Mouse (Mus musculus): ENCODE data around the gene Tnfrsf22.
A peak's percentile ranks its signal among the peaks of the same experiment; 100 is the strongest.
"Not testable (repeated sequence)": the region's sequence is repeated elsewhere in the genome, so short reads cannot be mapped to it uniquely, and the experiment has no call there.

Tnfrsf22 gene

DNA sequence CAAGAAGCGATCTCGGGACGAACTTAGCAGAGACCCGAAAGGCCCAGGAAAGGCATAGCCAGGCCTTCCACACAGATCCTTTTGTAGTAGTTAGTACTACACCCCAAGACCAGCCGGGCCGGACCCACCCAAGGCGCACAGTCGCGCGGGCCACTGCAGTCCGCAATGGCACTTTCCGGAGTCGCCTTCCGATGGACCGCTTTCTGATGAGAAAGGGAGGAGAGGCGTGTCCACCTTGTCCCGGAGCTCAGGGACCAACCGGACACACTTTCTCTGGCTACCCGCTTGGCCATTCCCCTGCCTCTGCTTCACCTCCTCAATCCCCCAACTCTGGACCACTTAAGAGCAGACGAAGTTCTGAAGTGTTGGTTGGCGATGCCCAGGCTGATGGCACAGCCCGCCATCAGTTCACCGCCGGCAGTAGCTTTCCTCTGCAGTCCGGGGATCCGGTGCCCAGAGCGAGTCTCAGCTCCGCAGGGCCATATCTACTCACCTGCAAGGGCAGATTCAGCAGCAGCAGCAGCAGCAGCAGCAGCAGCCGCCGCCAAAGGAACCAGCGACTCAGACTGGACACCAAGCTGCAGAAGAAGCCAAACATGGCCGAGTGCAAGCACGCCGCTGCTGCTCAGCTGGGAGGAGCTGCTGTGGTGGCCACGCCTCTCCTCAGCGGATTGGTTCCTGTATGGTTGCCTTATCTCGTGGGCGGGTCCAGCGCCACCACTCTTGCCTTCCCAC lies at the start of gene Tnfrsf22:
Gene Tnfrsf22 (minus strand): TSS at position 628 of the 735 bp plus-strand sequence.
- peak; percentile 91 for DNase-seq (ENCODE audit: low read depth)

GRCm38 (mm10) chr7:143696140-143696539 lies 46.7 kb upstream of the Tnfrsf22 start:
- peak; percentile 83 for DNase-seq (ENCODE audit: low read depth)

- no peak for DNase-seq (ENCODE audit: low read depth)
Measured at GRCm38 (mm10) chr7:143694550-143694949, 45.1 kb upstream of the Tnfrsf22 start.

DNA sequence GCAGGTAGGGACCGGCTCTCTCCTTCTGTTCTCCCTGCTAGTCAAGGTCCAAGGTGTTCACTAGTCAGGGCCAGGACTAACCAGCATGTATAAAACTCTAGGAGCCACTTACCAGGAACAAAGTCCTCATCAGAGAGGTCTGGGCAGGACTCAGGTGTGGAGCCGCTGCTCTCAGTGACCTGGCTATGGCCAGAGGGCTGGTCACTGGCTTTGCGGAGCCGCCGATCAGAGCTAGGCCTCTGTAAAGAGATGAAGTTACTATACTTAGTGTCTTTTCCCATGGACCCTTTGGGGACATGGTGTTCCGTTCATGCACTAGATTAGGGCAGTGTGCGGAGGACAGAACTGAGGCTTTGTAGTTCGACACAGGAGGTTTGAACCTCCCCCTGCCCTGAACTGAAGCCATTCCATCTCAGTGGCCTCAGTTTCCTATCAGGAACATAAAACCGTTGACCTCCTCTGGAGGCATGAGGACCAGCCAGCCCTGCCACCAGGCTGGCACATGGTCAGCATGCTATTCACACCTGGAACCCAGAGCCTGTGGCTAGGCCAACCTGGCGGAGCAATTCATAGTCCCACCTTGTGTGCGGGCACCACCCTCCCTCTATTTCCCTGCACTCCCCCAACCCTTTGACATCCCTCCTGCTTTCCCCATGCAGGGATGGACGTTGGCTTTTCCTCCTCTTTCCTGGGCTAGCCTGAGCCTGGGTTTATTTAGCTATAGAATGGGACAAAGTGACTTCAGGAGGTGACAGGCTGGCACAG lies 43.5 kb upstream of the Tnfrsf22 start:
- no peak for DNase-seq (ENCODE audit: low read depth)

DNA sequence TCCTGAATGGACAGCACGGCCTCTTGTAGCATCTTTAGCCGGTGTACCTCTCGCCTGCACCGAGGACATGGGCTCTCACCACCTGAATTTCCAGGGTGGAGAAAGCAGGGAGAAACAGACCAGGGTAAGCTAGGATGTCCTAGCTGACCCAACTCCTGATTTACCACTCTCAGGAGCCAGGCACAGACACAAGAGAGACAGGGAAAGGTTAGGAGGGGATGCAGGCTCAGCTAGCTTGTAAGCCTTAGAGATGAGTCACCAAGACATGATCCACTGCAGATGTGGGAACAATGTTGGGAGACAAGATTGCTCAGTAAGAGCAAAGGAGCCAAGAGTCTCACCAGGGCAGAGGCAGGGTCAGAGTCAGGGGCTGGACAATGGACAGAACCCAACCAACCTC lies 42.4 kb upstream of the Tnfrsf22 start:
- DNase-seq (ENCODE audit: low read depth) = no peak

GRCm38 (mm10) chr7:143691181-143691580 lies 41.7 kb upstream of the Tnfrsf22 start:
- DNase-seq (ENCODE audit: low read depth) = no peak

- DNase-seq (ENCODE audit: low read depth) = no peak
Measured at GRCm38 (mm10) chr7:143689946-143690345, 40.5 kb upstream of the Tnfrsf22 start.

GRCm38 (mm10) chr7:143689481-143689880 lies 40.0 kb upstream of the Tnfrsf22 start:
- no peak for DNase-seq (ENCODE audit: low read depth)

GRCm38 (mm10) chr7:143686676-143687075 lies 37.2 kb upstream of the Tnfrsf22 start:
- DNase-seq (ENCODE audit: low read depth) = not testable (repeated sequence)

- not testable (repeated sequence) for DNase-seq (ENCODE audit: low read depth)
Measured at GRCm38 (mm10) chr7:143686191-143686590, 36.7 kb upstream of the Tnfrsf22 start.

DNA sequence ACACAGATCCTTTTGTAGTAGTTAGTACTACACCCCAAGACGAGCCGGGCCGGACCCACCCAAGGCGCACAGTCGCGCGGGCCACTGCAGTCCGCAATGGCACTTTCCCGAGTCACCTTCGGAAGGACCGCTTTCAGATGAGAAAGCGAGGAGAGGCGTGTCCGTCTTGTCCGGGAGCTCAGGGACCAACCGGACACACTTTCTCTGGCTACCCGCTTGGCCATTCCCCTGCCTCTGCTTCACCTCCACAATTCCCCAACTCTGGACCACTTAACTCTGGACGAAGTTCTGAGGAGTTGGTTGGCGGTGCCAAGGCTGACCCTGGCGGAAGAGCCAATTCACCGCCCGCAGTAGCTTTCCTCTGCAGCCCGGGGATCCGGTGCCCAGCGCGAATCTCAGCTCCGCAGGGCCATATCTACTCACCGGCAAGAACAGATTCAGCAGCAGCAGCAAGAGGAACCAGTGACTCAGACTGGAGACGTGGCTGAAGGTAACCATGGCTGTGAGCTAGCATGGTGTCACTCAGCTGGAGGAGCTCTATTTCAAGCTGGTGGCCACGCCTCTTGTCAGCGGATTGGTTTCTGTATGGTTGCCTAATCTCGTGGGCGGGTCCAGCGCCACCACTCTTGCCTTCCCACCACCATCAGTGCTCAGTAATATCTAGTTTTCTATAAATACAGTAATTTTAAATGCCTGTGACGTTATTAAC lies 36.1 kb upstream of the Tnfrsf22 start, which contains the start of gene Tnfrsf23:
Gene Tnfrsf23 (minus strand): TSS at position 514 of the 709 bp plus-strand sequence.
- DNase-seq (ENCODE audit: low read depth) = peak; percentile 86

DNA sequence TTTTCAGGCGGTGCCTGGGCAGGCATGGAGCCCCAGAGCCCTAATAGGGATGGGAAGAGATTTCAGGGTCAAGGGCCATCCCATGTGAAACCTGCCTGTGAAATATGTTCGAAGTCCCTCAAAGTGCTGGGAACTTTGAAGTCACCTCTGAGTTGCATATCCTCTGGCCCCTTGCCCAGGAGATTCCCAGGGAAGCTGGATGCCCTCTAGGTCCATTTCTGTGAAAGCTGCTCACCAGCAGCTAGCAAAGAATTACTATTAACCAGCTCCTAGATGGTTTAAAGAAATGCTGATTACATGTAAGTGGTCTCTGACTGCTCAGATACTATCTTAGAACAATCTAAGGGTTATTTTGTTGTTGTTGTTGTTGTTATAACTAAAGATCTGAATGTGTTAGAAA lies 35.1 kb upstream of the Tnfrsf22 start:
- not testable (repeated sequence) for DNase-seq (ENCODE audit: low read depth)

DNA sequence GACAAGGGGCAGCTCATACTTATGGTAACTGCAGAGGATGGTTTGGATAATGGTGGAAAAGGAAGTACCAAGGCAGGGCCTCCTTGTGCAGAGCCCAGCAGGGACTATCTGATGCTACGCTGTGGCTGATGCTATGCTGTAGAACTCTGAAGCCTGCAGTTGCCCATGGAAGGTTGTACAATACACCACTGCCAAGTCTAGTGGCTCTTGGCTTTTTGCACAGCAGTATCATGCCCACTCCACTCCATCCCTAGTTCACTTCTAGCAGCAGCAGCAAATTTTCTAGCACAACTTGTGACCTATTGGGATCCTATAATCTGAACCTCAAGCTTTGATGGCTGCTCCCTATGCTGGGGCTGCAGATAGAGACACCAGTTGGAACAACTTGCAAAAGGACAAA lies 32.1 kb upstream of the Tnfrsf22 start:
- DNase-seq (ENCODE audit: low read depth) = no peak

GRCm38 (mm10) chr7:143680836-143681235 lies 31.4 kb upstream of the Tnfrsf22 start:
- not testable (repeated sequence) for DNase-seq (ENCODE audit: low read depth)

DNA sequence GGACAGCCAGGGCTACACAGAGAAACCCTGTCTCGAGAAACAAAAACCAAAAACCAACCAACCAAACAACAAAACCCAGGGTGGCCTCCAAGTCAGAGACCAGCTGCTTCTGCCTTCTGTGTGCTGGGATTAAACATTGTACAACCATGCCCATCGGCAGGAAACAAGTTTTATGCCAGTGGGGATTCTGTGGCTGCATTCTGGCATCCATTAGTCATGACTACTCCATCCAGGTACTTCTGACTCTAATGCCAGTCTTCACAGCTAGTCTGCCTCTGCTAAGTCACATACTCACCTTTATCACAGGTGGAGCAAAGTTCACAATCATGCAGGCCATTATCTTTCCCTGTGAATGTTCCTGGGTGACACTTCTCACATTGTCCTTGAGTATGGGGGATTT lies 30.2 kb upstream of the Tnfrsf22 start:
- DNase-seq (ENCODE audit: low read depth) = not testable (repeated sequence)

- peak; percentile 24 for DNase-seq (ENCODE audit: low read depth)
Measured at GRCm38 (mm10) chr7:143666427-143667311, 17.2 kb upstream of the Tnfrsf22 start.

GRCm38 (mm10) chr7:143663470-143663869 lies 14.0 kb upstream of the Tnfrsf22 start:
- no peak for DNase-seq (ENCODE audit: low read depth)

DNA sequence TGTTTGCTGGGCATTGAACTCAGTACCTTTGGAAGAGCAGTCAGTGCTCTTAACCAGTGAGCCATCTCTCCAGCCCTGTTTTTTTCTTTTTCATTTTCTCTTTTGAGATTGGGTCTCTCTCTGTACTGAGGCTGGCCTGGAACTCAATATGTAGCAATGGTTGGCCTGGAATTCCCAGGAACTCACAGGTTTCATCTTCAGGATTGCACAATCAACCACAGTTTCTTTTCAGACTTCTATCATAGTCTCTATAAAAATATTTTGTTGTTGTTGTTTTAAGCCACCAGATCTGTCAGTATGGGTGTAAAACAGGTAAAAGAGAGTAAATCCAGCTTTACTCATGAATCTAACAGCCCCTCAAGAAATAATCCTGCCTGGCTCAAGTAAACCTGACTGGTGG lies 11.3 kb upstream of the Tnfrsf22 start:
- DNase-seq (ENCODE audit: low read depth) = no peak

DNA sequence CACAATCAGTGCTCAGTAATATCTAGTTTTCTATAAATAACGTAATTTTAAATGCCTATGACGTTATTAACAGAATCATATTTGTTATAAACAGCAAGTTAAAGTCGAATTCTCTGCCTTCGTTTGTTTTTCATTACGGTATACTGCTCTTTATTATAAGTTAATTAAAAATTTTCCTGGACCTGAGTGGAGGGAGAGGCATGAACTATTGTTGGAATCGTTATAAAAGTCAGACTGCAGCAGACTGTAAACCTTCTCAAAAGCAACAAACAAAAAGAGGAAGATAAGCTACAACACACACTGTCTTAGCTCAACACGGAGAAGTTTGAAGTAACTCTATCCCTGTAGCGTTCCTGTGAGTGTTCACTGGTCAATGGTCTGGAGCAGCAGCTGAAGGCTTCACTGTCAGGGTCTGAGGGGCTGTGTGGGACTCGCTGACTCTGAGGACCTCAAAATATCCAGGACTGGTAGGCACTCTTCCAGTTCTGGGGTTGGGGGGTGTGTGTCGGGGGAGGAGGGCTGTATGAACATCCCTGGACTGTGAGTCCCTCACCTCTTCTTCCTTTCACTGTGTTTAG lies 397 bp upstream of the Tnfrsf22 start:
- not testable (repeated sequence) for DNase-seq (ENCODE audit: low read depth)

- not testable (repeated sequence) for DNase-seq (ENCODE audit: low read depth)
Measured at GRCm38 (mm10) chr7:143643949-143644348, 5.5 kb downstream of the Tnfrsf22 start.

DNA sequence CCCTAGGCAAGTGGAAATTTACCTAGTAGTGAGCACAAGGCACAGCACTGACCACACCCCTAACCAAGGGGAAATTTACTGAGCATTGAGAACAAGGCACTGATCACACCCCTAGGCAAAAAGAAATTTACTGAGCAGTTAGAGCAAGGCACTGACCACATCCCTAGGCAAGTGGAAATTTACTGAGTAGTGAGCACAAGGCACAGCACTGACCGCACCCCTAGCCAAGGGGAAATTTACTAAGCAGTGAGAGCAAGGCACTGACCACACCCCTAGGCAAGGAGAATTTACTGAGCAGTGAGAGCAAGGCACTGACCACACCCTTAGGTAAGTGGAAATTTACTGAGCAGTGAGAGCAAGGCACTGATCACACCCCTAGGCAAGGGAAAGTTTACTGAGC lies 12.8 kb downstream of the Tnfrsf22 start:
- DNase-seq (ENCODE audit: low read depth) = peak; percentile 31

Measured in naive thymus-derived CD4-positive, alpha-beta T cell, adult 2 months (primary cell).